Mouse (Mus musculus) hindbrain, embryonic 14.5 days (tissue): Measurements from ENCODE around the gene Bag1. TPM values are rescaled to one million over a fixed set of nuclear protein-coding genes. Genes with fewer than 3 reads are reported as not detected.

Experiments used
- ATAC-seq: fragments of 200-750 bp; cut with Nextera tagmentation; 2 replicates; pipeline ENCODE4 v1.8.0; 2017; ENCODE audit warnings: moderate number of reproducible peaks, mild to moderate bottlenecking, moderate TSS enrichment, moderate library complexity; ENCODE audit not compliant: low FRiP score
- DNase-seq: peaks from one replicate; pipeline ENCODE4 v3.0.0-alpha.2; 2015; ENCODE audit warnings: low spot score
- H3K27ac ChIP-seq: fragments of 300-500 bp; sonication (generic); 2 replicates; pipeline ENCODE4 v1.5.1; 2014; ENCODE audit warnings: mild to moderate bottlenecking, moderate library complexity
- H3K27me3 ChIP-seq: fragments of 300-500 bp; sonication (generic); 2 replicates; pipeline ENCODE4 v1.6.1; 2014; ENCODE audit warnings: mild to moderate bottlenecking, low read length, mixed read lengths; ENCODE audit not compliant: control insufficient read depth, insufficient read depth
- H3K36me3 ChIP-seq: fragments of 300-500 bp; sonication (generic); replicated peaks from 2 replicates; pipeline ENCODE4 v1.6.1; 2014; ENCODE audit not compliant: control insufficient read depth, insufficient read depth
- H3K4me1 ChIP-seq: fragments of 300-500 bp; sonication (generic); replicated peaks from 2 replicates; pipeline ENCODE4 v1.6.1; 2014; ENCODE audit warnings: antibody characterized with exemption, low read length, mixed read lengths; ENCODE audit not compliant: control insufficient read depth, insufficient read depth
- H3K4me2 ChIP-seq: fragments of 300-500 bp; sonication (generic); replicated peaks from 2 replicates; pipeline ENCODE4 v1.6.1; 2014; ENCODE audit warnings: mild to moderate bottlenecking, moderate library complexity
- H3K4me3 ChIP-seq: fragments of 300-500 bp; sonication (generic); replicated peaks from 2 replicates; pipeline ENCODE4 v1.5.1; 2014; ENCODE audit warnings: mild to moderate bottlenecking, low read length
- H3K9ac ChIP-seq: fragments of 300-500 bp; sonication (generic); 2 replicates; pipeline ENCODE4 v1.6.1; 2014
- H3K9me3 ChIP-seq: fragments of 300-500 bp; sonication (generic); 2 replicates; pipeline ENCODE4 v1.6.1; 2016; ENCODE audit warnings: low read length; ENCODE audit not compliant: control insufficient read depth
- WGBS: fragments of 180-500 bp; shearing (Covaris S2); extraction: QIAGEN DNeasy Blood & Tissue Kit; methylation state at CpG from one replicate; pipeline ENCODE4 v1.1.7; 2014; 5-methylcytosine and 5-hydroxymethylcytosine counted together
- polyA plus RNA-seq: library from polyadenylated mRNA; unstranded; fragments of >200 nt; fragmentation: Nextera tagmentation; extraction: Ambion mirVana; gene quantifications from 2 replicates; pipeline ENCODE4 v1.2.1, GENCODE M21; 2014

The Bag1 gene
- polyA plus RNA-seq, 1 experiment from 2014 or later: 207 TPM

DNA sequence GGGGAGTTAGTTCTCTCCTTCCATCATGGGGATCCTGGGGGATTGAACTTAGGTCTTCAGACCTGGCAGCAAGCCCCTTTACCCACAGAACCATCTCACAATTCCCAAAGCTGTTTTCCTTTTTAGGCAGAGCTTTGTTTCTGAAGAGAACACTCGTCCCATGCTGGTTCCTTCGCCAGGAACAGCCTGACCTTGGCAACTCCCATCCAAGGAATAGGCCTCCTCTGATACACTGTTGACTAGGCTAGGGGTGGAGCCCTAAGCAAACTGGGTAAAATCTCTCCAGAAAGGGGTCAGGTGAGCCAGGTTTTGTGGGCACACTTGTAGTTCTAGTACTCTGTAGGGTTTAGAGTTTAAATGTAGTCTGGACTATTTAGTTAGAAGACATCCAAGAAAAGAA, 48.8 kb downstream of the Bag1 start:
- no peaks in the 10 kb centered on the region for H3K9me3 ChIP-seq
- H3K4me1 ChIP-seq: no peaks in the 10 kb centered on the region
- no peak overlapping the region for H3K4me3 ChIP-seq
- no peaks in the 10 kb centered on the region for H3K36me3 ChIP-seq
- DNase-seq (no peak), ATAC-seq (no peak)
- H3K9ac ChIP-seq: no peak overlapping the region
- H3K27me3 ChIP-seq: no peaks in the 10 kb centered on the region
- WGBS: 60% methylated on average over 2 of the region's 2 CpGs
- no peak overlapping the region for H3K4me2 ChIP-seq
- H3K27ac ChIP-seq: no peak overlapping the region

DNA sequence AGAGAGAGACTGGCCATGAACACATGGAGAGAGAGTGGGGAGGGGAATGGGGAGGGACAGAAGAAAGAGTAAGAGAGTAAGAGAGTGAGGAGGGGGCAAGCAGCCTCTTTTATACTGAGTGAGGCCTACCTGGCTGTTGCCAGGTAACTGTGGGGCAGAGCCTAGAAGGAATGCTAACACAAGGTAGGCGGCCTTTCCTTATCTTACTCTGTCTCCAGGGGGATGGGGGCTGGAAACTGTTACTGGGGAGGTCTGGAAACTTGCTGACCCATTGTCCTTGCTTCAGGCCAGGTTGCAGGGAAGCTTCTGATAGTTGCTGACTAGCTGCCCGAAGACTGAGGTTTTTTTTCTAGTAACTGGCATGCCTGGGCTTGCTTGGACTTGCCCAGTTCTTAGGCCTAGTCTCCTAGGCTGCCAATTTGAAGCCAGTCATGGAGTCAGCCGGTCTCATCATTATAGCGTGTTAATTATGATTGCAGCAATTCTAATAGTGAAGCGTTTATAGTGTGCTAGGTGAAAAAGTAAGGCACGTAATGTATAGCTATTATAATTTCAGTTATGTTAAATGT, 49.5 kb downstream of the Bag1 start:
- H3K27ac ChIP-seq: no peak overlapping the region
- H3K9ac ChIP-seq: no peak overlapping the region
- WGBS: 82% methylated on average over 6 of the region's 6 CpGs
- DNase-seq (no peak), ATAC-seq (no peak)
- H3K9me3 ChIP-seq: no peaks in the 10 kb centered on the region
- no peaks in the 10 kb centered on the region for H3K27me3 ChIP-seq
- no peak overlapping the region for H3K4me2 ChIP-seq
- no peaks in the 10 kb centered on the region for H3K36me3 ChIP-seq
- H3K4me3 ChIP-seq: no peak overlapping the region
- no peaks in the 10 kb centered on the region for H3K4me1 ChIP-seq

DNA sequence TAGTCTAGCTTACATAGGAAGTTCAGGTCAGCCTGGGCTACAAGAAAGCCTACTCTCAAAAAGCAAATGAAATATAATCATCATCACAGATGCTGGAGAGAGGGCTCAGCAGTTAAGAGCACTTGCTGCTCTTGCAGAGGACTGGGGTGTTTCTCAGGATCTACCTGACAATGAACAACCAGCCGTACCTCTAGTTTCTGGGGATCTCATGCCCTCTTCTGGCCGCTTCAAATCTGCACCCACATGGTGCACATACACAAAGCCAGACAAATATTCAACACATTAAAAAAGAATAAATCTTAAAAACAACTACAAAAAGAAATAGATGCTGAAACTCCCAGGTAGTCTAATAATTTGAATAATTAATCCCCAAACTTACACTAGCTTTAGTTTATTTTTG, 52.4 kb downstream of the Bag1 start:
- 96% methylated on average over 2 of the region's 2 CpGs for WGBS
- DNase-seq: no peak
- no peak overlapping the region for H3K27ac ChIP-seq

DNA sequence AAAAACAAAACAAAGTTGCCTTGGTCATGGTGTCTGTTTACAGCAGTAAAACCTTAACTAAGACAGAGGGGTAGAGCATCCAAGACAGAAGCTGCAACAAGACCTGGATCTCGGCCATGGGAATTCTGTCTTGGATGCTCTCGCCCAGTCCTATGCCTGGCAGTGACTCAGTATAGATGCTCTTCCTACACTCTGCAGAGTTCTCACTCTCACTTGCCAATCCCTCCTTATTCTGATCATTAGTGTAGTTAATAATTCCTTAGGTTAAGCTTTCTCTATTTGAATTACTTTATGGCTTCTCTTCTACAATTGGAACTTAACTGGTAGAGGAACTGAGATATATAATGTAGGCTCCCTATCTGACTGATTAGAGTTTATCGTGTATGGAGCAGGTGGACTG, 53.0 kb downstream of the Bag1 start:
- no peak for DNase-seq
- no peak overlapping the region for H3K9ac ChIP-seq
- 95% methylated on average over 3 of the region's 3 CpGs for whole genome bisulfite sequencing

More for the DNA sequence above, 52.4 kb downstream of the Bag1 start:
- Histone ChIP-seq H3K4me3 (no peak overlapping the region), H3K9me3 (no peaks in the 10 kb centered on the region), H3K4me2 (no peak overlapping the region), H3K36me3 (no peaks in the 10 kb centered on the region), H3K9ac (no peak overlapping the region), H3K4me1 (no peaks in the 10 kb centered on the region), H3K27me3 (no peaks in the 10 kb centered on the region)
- no peak for ATAC-seq

DNA sequence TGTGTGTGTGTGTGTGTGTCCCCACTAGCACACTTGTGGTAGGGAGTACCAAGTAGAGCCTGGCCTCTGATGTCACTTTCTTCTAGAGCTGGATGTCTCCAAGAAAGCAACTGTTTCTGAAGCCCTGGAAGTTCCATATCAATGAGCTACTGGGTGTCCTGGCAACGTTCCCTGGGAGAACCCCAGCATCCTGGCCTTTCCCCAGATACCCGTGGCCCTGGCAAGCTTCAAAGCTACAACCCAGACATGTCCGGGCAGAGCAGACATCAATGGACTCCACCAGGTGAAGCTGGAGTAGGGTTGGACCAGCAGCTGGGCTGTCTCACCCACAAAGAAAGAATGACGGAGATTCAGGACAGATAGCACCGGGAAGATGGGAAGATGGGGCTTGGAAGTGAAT, 56.9 kb downstream of the Bag1 start:
- DNase-seq (no peak), ATAC-seq (no peak)
- H3K4me2 ChIP-seq: no peak overlapping the region
- no peaks in the 10 kb centered on the region for H3K9me3 ChIP-seq
- no peaks in the 10 kb centered on the region for H3K27me3 ChIP-seq
- no peak overlapping the region for H3K4me3 ChIP-seq
- 76% methylated on average over 5 of the region's 5 CpGs for WGBS
- no peak overlapping the region for H3K27ac ChIP-seq
- no peak overlapping the region for H3K9ac ChIP-seq
- H3K4me1 ChIP-seq: no peaks in the 10 kb centered on the region
- no peaks in the 10 kb centered on the region for H3K36me3 ChIP-seq

More for the DNA sequence above, 53.0 kb downstream of the Bag1 start:
- H3K4me3 ChIP-seq: no peak overlapping the region
- no peak for ATAC-seq
- no peak overlapping the region for H3K4me2 ChIP-seq
- H3K9me3 ChIP-seq: no peaks in the 10 kb centered on the region
- no peaks in the 10 kb centered on the region for H3K36me3 ChIP-seq
- H3K27me3 ChIP-seq: no peaks in the 10 kb centered on the region
- H3K27ac ChIP-seq: no peak overlapping the region
- H3K4me1 ChIP-seq: no peaks in the 10 kb centered on the region

- DNase-seq (no peak), ATAC-seq (no peak)
- H3K4me1 ChIP-seq: no peaks in the 10 kb centered on the region
- H3K9ac ChIP-seq: no peak overlapping the region
- no peaks in the 10 kb centered on the region for H3K27me3 ChIP-seq
- H3K9me3 ChIP-seq: no peaks in the 10 kb centered on the region
- H3K4me3 ChIP-seq: no peak overlapping the region
- H3K4me2 ChIP-seq: no peak overlapping the region
- H3K36me3 ChIP-seq: no peaks in the 10 kb centered on the region
- H3K27ac ChIP-seq: no peak overlapping the region
- 84% methylated on average over 4 of the region's 4 CpGs for WGBS
Observed at GRCm38 (mm10) chr4:40889983-40890382, 58.1 kb downstream of the Bag1 start.

GRCm38 (mm10) chr4:40889252-40889651, 58.8 kb downstream of the Bag1 start:
- DNase-seq (no peak), ATAC-seq (no peak)
- Histone ChIP-seq H3K27ac (no peak overlapping the region), H3K27me3 (no peaks in the 10 kb centered on the region), H3K4me2 (no peak overlapping the region), H3K36me3 (no peaks in the 10 kb centered on the region), H3K9me3 (no peaks in the 10 kb centered on the region), H3K9ac (no peak overlapping the region), H3K4me3 (no peak overlapping the region), H3K4me1 (no peaks in the 10 kb centered on the region)
- WGBS: 81% methylated on average over 3 of the region's 3 CpGs

DNA sequence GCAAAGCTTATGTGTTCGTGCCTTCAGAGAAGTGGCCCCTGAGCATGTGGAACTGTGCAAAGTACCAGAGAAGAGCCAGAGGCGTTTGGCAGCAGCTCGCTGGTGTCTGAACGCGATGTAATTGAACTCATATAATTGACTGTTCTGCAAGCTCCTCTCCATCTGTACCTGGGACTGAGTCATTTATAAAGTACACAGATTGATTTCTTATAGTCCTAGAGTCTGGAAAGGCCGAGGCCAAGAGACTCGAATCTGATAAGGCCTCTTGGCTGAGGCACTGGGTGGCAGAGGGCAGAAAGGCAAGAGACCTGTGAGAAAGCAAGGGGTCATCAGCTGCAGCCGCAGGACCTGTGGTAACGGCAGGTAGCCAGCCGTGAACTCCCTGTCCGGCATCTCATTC, 59.3 kb downstream of the Bag1 start:
- Histone ChIP-seq H3K36me3 (no peaks in the 10 kb centered on the region), H3K9ac (no peak overlapping the region), H3K4me1 (no peaks in the 10 kb centered on the region), H3K9me3 (no peaks in the 10 kb centered on the region), H3K27ac (no peak overlapping the region), H3K4me2 (no peak overlapping the region), H3K4me3 (no peak overlapping the region), H3K27me3 (no peaks in the 10 kb centered on the region)
- DNase-seq (no peak), ATAC-seq (no peak)
- 90% methylated on average over 11 of the region's 11 CpGs for WGBS
